Mouse (Mus musculus): ENCODE measurements at regions not wholly inside any gene's neighbourhood (a gene's known extent, or its start where the extent isn't known, plus 50 kb on each side); places are given as distances from the start of the nearest gene placed in this dataset.

GRCm38 (mm10) chr1:90279066-90279839 lies 75.5 kb downstream of the Ackr3 start:
- TF ChIP-seq CTCF (IDR thresholded peaks at IDR 0.05) (no peak), EP300 (IDR thresholded peaks at IDR 0.05; ENCODE audit: insufficient read depth, low read depth, low read length) (no peak), POLR2A (IDR thresholded peaks at IDR 0.05; ENCODE audit: insufficient read depth, low read depth, low read length) (no peak)

Measured in heart, adult 2 months (tissue).